ENCODE assay signal across 14 mouse cellular contexts in genomic region chr1:55399891-55400290, GRCm38 (mm10). TPM values are rescaled to one million over a fixed set of nuclear protein-coding genes. Genes with fewer than 3 reads are reported as not detected.
DNase-seq lines count a peak whose midpoint lies in the region; ATAC-seq and TF ChIP-seq lines count a peak whose summit lies in the region.
"Had no signal": no experiment of that assay in that cellular context is flagged by ENCODE, and none has a peak within 500 bp of the region (broad histone marks: within the 10 kb centered on the region; RNA-seq: fewer than 3 reads in every experiment).

No protein-coding gene starts in this region.

- peak; percentile 48 for DNase-seq in embryonic facial prominence, embryonic 14.5 days (ENCODE audit: low spot score)
- DNase-seq in layer of hippocampus, adult 2 months (ENCODE audit: low spot score in 2 of 2): peak; percentile 63 to 77
- DNase-seq in lung, adult 18-20 months: no peak
- no peak for DNase-seq in adrenal gland, postnatal 10 days
- no peak for DNase-seq in thymus, postnatal 14 days
- DNase-seq: adrenal gland, postnatal 36 days; heart, adult 2 months had no signal

- no peak for TF ChIP-seq CTCF in layer of hippocampus, adult 2 months (conservative IDR thresholded peaks at IDR 0.05)

- H3K36me3 ChIP-seq in hindbrain, embryonic 15.5 days: no peaks in the 10 kb centered on the region
- no peaks in the 10 kb centered on the region for H3K36me3 ChIP-seq in hindbrain, embryonic 13.5 days
- no peaks in the 10 kb centered on the region for H3K36me3 ChIP-seq in embryonic facial prominence, embryonic 14.5 days (ENCODE audit: control insufficient read depth, insufficient read depth, low read length)
- no peaks in the 10 kb centered on the region for H3K36me3 ChIP-seq in midbrain, embryonic 16.5 days (ENCODE audit: control insufficient read depth, insufficient read depth, low read length)

- H3K9me3 ChIP-seq in hindbrain, embryonic 15.5 days: no peaks in the 10 kb centered on the region
- H3K9me3 ChIP-seq in hindbrain, embryonic 13.5 days: no peaks in the 10 kb centered on the region
- no peaks in the 10 kb centered on the region for H3K9me3 ChIP-seq in embryonic facial prominence, embryonic 14.5 days (ENCODE audit: control insufficient read depth, low read length)
- no peaks in the 10 kb centered on the region for H3K9me3 ChIP-seq in midbrain, embryonic 16.5 days (replicated peaks; ENCODE audit: control insufficient read depth, low read length, poor library complexity, severe bottlenecking)

- H3K27ac ChIP-seq in hindbrain, embryonic 15.5 days (replicated peaks): no peak overlapping the region
- no peak overlapping the region for H3K27ac ChIP-seq in hindbrain, embryonic 13.5 days
- no peak overlapping the region for H3K27ac ChIP-seq in embryonic facial prominence, embryonic 14.5 days (replicated peaks; ENCODE audit: low read depth, low read length)
- H3K27ac ChIP-seq in layer of hippocampus, adult 2 months: peak overlapping the region; percentile 76
- no peak overlapping the region for H3K27ac ChIP-seq in midbrain, embryonic 16.5 days (ENCODE audit: low read length)
- H3K27ac ChIP-seq: heart, adult 2 months had no signal

- H3K9ac ChIP-seq in hindbrain, embryonic 15.5 days: no peak overlapping the region
- no peak overlapping the region for H3K9ac ChIP-seq in hindbrain, embryonic 13.5 days
- H3K9ac ChIP-seq in embryonic facial prominence, embryonic 14.5 days (ENCODE audit: low read depth, low read length): no peak overlapping the region
- H3K9ac ChIP-seq in midbrain, embryonic 16.5 days (ENCODE audit: low read depth, low read length): no peak overlapping the region

- peak; percentile 76; the same call in 1 of the 2 replicates for ATAC-seq in hindbrain, embryonic 15.5 days (ENCODE audit: low FRiP score, low read depth)
- no peak; the same call in 1 of the 2 replicates for ATAC-seq in hindbrain, embryonic 13.5 days (ENCODE audit: low FRiP score)
- no peak for ATAC-seq in embryonic facial prominence, embryonic 14.5 days (ENCODE audit: low read depth)
- peak; percentile 78 for ATAC-seq in midbrain, embryonic 16.5 days
- ATAC-seq: CD4-positive, CD25-positive, alpha-beta regulatory T cell, adult 4 months; Patski had no signal

- 40% methylated on average over 5 of the region's 5 CpGs for WGBS in hindbrain, embryonic 15.5 days
- 41% methylated on average over 5 of the region's 5 CpGs for WGBS in hindbrain, embryonic 13.5 days
- 39% methylated on average over 5 of the region's 5 CpGs for WGBS in embryonic facial prominence, embryonic 14.5 days
- WGBS in midbrain, embryonic 16.5 days: 24% methylated on average over 5 of the region's 5 CpGs

- H3K4me1 ChIP-seq in hindbrain, embryonic 15.5 days (replicated peaks): peaks cover 4% of the 10 kb centered on the region
- peaks cover 4% of the 10 kb centered on the region for H3K4me1 ChIP-seq in hindbrain, embryonic 13.5 days (replicated peaks)
- H3K4me1 ChIP-seq in embryonic facial prominence, embryonic 14.5 days (ENCODE audit: control insufficient read depth, insufficient read depth, low read length): no peaks in the 10 kb centered on the region
- peaks cover 4% of the 10 kb centered on the region for H3K4me1 ChIP-seq in midbrain, embryonic 16.5 days (ENCODE audit: control insufficient read depth, insufficient read depth, low read length)

- no peaks in the 10 kb centered on the region for H3K27me3 ChIP-seq in hindbrain, embryonic 15.5 days
- peaks cover 6% of the 10 kb centered on the region for H3K27me3 ChIP-seq in hindbrain, embryonic 13.5 days
- H3K27me3 ChIP-seq in embryonic facial prominence, embryonic 14.5 days (replicated peaks; ENCODE audit: control insufficient read depth, insufficient read depth, low read length): peaks cover 6% of the 10 kb centered on the region; the same call in 1 of the 2 replicates
- H3K27me3 ChIP-seq in midbrain, embryonic 16.5 days (ENCODE audit: control insufficient read depth, insufficient read depth, low read depth, low read length): peaks cover 2% of the 10 kb centered on the region; the same call in 1 of the 2 replicates
- H3K27me3 ChIP-seq: Patski had no signal

- H3K4me3 ChIP-seq in hindbrain, embryonic 15.5 days: no peak overlapping the region
- H3K4me3 ChIP-seq in hindbrain, embryonic 13.5 days: no peak overlapping the region
- no peak overlapping the region for H3K4me3 ChIP-seq in embryonic facial prominence, embryonic 14.5 days (ENCODE audit: low read depth, low read length)
- no peak overlapping the region for H3K4me3 ChIP-seq in layer of hippocampus, adult 2 months
- no peak overlapping the region for H3K4me3 ChIP-seq in midbrain, embryonic 16.5 days (ENCODE audit: low read depth, low read length)
- H3K4me3 ChIP-seq: heart, adult 2 months had no signal

- no peak overlapping the region for H3K4me2 ChIP-seq in hindbrain, embryonic 15.5 days
- no peak overlapping the region for H3K4me2 ChIP-seq in hindbrain, embryonic 13.5 days
- no peak overlapping the region for H3K4me2 ChIP-seq in embryonic facial prominence, embryonic 14.5 days (ENCODE audit: low read depth, low read length)
- H3K4me2 ChIP-seq in midbrain, embryonic 16.5 days (ENCODE audit: low read length): no peak overlapping the region

RNA-seq across cellular contexts. Expression of gene Plcl1, which starts 5.8 kb away (rescaled TPM):
- polyA plus RNA-seq in hindbrain, embryonic 15.5 days (2015; fragmentation: Nextera tagmentation; extraction: Ambion mirVana): 4.0 and 4.5 TPM in 2 replicates
- polyA plus RNA-seq in hindbrain, embryonic 13.5 days (2015; fragmentation: Nextera tagmentation; extraction: Ambion mirVana): 4.2 and 4.5 TPM in 2 replicates
- polyA plus RNA-seq in embryonic facial prominence, embryonic 14.5 days (2014; fragmentation: Nextera tagmentation; extraction: Ambion mirVana): 2.4 TPM in 2 replicates
- total RNA-seq in layer of hippocampus, adult 2 months (2021): 10 to 100 TPM; 32.0 to 34.7 TPM
- polyA plus RNA-seq in midbrain, embryonic 16.5 days (2015; fragmentation: Nextera tagmentation; extraction: Ambion mirVana): 4.1 and 4.4 TPM in 2 replicates
- 1 to 10 TPM; 5.5 to 6.1 TPM for total RNA-seq in adrenal gland, postnatal 10 days (2021)

RNA-seq across cellular contexts. Expression of gene Boll, which starts 36.6 kb away (rescaled TPM):
- polyA plus RNA-seq in hindbrain, embryonic 15.5 days (2015; fragmentation: Nextera tagmentation; extraction: Ambion mirVana): 0.22 TPM in 1 of 2 replicates, not detected in the other
- 0.10 TPM in 1 of 2 replicates, not detected in the other for polyA plus RNA-seq in hindbrain, embryonic 13.5 days (2015; fragmentation: Nextera tagmentation; extraction: Ambion mirVana)
- 0.17 and 1.4 TPM in 2 replicates for polyA plus RNA-seq in embryonic facial prominence, embryonic 14.5 days (2014; fragmentation: Nextera tagmentation; extraction: Ambion mirVana)
- 1 to 10 TPM in 1 of 2 experiments, under 1 TPM in 1; 0.83 to 1.2 TPM for total RNA-seq in layer of hippocampus, adult 2 months (2021)
- polyA plus RNA-seq in midbrain, embryonic 16.5 days (2015; fragmentation: Nextera tagmentation; extraction: Ambion mirVana): 0.53 TPM in 1 of 2 replicates, not detected in the other
- total RNA-seq in adrenal gland, postnatal 10 days (2021): not detected
- total RNA-seq: layer of hippocampus, postnatal 10 days had no signal
- polyA plus RNA-seq: heart, adult 2 months; liver, embryonic 16.5 days; Patski had no signal

Comparison
In these comparisons a context has a peak if more than half of its experiments do, and no peak if none do; other contexts are left out.
1. ATAC-seq: peak in hindbrain, embryonic 15.5 days (single experiment) and midbrain, embryonic 16.5 days (single experiment); none in hindbrain, embryonic 13.5 days (single experiment) and embryonic facial prominence, embryonic 14.5 days (single experiment).
2. DNase-seq: peak in embryonic facial prominence, embryonic 14.5 days (single experiment) and layer of hippocampus, adult 2 months (2 of 2); none in lung, adult 18-20 months (0 of 2), adrenal gland, postnatal 10 days (single experiment) and thymus, postnatal 14 days (single experiment).